Mouse (Mus musculus): ENCODE data around the gene Slc26a1.

The Slc26a1 gene

DNA sequence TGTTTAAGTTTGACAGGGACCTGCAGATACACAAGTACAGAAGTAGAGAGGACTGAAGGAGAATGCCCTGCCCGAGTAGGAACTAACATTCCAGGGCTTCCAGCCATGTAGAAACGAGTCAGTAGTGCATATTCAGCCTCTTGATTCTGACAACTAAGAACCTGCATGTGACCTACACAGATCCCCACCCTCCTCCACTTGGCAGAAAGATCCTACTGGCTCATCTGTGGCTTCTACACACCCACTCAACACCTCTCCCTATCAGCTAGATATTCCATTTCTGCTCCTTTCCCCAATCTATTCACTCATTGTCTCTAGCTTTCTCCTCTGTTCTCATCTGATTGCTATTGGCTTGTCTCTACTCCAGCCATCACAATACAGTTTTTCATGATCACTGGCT is 53.5 kb downstream of the Slc26a1 start:
- DNase-seq (ENCODE audit: low read depth, low spot score): no peak
